Mouse (Mus musculus): ENCODE measurements around the gene Scube2. TPM values are rescaled to one million over a fixed set of nuclear protein-coding genes. Genes with fewer than 3 reads are reported as not detected.

Scube2 gene
- polyA plus RNA-seq, 1 experiment from 2014 or later = 5.2 TPM

- H3K9ac ChIP-seq (ENCODE audit: low read depth, low read length) = no peak overlapping the region
- DNase-seq (ENCODE audit: low spot score) (no peak), ATAC-seq (ENCODE audit: low read depth) (no peak)
- peaks cover 16% of the 10 kb centered on the region for H3K4me1 ChIP-seq (ENCODE audit: control insufficient read depth, insufficient read depth, low read length)
- no peak overlapping the region for H3K4me3 ChIP-seq (ENCODE audit: low read depth, low read length)
- no peak overlapping the region for H3K4me2 ChIP-seq (ENCODE audit: low read depth, low read length)
- no peak overlapping the region for H3K27ac ChIP-seq (replicated peaks; ENCODE audit: low read depth, low read length)
- H3K9me3 ChIP-seq (ENCODE audit: control insufficient read depth, low read length) = no peaks in the 10 kb centered on the region
- WGBS = 77% methylated on average over 8 of the region's 8 CpGs
- H3K36me3 ChIP-seq (ENCODE audit: control insufficient read depth, insufficient read depth, low read length) = no peaks in the 10 kb centered on the region
- H3K27me3 ChIP-seq (replicated peaks; ENCODE audit: control insufficient read depth, insufficient read depth, low read length) = peaks cover 6% of the 10 kb centered on the region; the same call in 1 of the 2 replicates
These were observed 38.6 kb downstream of the Scube2 start for GRCm38 (mm10) chr7:109826911-109827310.

GRCm38 (mm10) chr7:109825293-109825692 is 40.2 kb downstream of the Scube2 start:
- WGBS = 44% methylated on average over 14 of the region's 14 CpGs
- DNase-seq (ENCODE audit: low spot score) (peak; percentile 54), ATAC-seq (ENCODE audit: low read depth) (no peak)
- Histone ChIP-seq H3K9me3 (ENCODE audit: control insufficient read depth, low read length) (no peaks in the 10 kb centered on the region), H3K9ac (ENCODE audit: low read depth, low read length) (no peak overlapping the region), H3K27ac (replicated peaks; ENCODE audit: low read depth, low read length) (no peak overlapping the region), H3K4me3 (ENCODE audit: low read depth, low read length) (no peak overlapping the region), H3K27me3 (replicated peaks; ENCODE audit: control insufficient read depth, insufficient read depth, low read length) (peaks cover 6% of the 10 kb centered on the region; the same call in 1 of the 2 replicates), H3K4me1 (ENCODE audit: control insufficient read depth, insufficient read depth, low read length) (peaks cover 16% of the 10 kb centered on the region), H3K36me3 (ENCODE audit: control insufficient read depth, insufficient read depth, low read length) (no peaks in the 10 kb centered on the region), H3K4me2 (ENCODE audit: low read depth, low read length) (0 out of 2 replicates have a peak overlapping the region, but pooled peaks have one; percentile 26)

DNA sequence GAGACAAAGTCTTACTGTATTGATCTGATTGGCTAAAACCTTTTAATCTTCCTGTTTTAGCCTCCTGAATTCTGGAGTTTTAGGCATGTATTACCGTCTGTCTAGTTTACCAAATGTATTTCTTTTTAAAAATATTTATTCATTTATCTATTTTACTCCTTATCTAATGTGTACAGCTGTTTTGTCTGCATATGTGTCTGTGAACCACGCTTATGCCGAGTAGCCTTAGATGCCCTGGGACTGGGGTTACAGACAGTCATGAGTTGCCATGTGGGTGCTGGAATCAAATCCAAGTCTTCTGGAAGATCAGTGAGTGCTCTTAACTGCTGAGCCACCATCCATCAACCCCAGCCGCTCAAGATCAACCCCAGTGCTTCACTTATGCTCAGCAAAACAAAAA is 46.9 kb downstream of the Scube2 start:
- Histone ChIP-seq H3K4me2 (ENCODE audit: low read depth, low read length) (no peak overlapping the region), H3K4me1 (ENCODE audit: control insufficient read depth, insufficient read depth, low read length) (no peaks in the 10 kb centered on the region), H3K36me3 (ENCODE audit: control insufficient read depth, insufficient read depth, low read length) (no peaks in the 10 kb centered on the region), H3K27me3 (replicated peaks; ENCODE audit: control insufficient read depth, insufficient read depth, low read length) (no peaks in the 10 kb centered on the region), H3K9ac (ENCODE audit: low read depth, low read length) (no peak overlapping the region), H3K9me3 (ENCODE audit: control insufficient read depth, low read length) (no peaks in the 10 kb centered on the region), H3K4me3 (ENCODE audit: low read depth, low read length) (no peak overlapping the region), H3K27ac (replicated peaks; ENCODE audit: low read depth, low read length) (no peak overlapping the region)
- WGBS = 84% methylated on average over 4 of the region's 4 CpGs
- DNase-seq (ENCODE audit: low spot score) = no peak
- ATAC-seq (ENCODE audit: low read depth) = no peak

- DNase-seq (ENCODE audit: low spot score) (no peak), ATAC-seq (ENCODE audit: low read depth) (no peak)
- Histone ChIP-seq H3K9me3 (ENCODE audit: control insufficient read depth, low read length) (no peaks in the 10 kb centered on the region), H3K4me3 (ENCODE audit: low read depth, low read length) (no peak overlapping the region), H3K4me1 (ENCODE audit: control insufficient read depth, insufficient read depth, low read length) (no peaks in the 10 kb centered on the region), H3K9ac (ENCODE audit: low read depth, low read length) (no peak overlapping the region), H3K27me3 (replicated peaks; ENCODE audit: control insufficient read depth, insufficient read depth, low read length) (no peaks in the 10 kb centered on the region), H3K27ac (replicated peaks; ENCODE audit: low read depth, low read length) (no peak overlapping the region), H3K4me2 (ENCODE audit: low read depth, low read length) (no peak overlapping the region), H3K36me3 (ENCODE audit: control insufficient read depth, insufficient read depth, low read length) (no peaks in the 10 kb centered on the region)
These were observed 47.5 kb downstream of the Scube2 start for GRCm38 (mm10) chr7:109817954-109818353.

GRCm38 (mm10) chr7:109813330-109814140 is 51.9 kb downstream of the Scube2 start:
- Histone ChIP-seq H3K4me3 (ENCODE audit: low read depth, low read length) (no peak overlapping the region), H3K27ac (replicated peaks; ENCODE audit: low read depth, low read length) (no peak overlapping the region), H3K9ac (ENCODE audit: low read depth, low read length) (no peak overlapping the region), H3K4me2 (ENCODE audit: low read depth, low read length) (no peak overlapping the region), H3K9me3 (ENCODE audit: control insufficient read depth, low read length) (no peaks in the 10 kb centered on the region), H3K36me3 (ENCODE audit: control insufficient read depth, insufficient read depth, low read length) (no peaks in the 10 kb centered on the region), H3K27me3 (replicated peaks; ENCODE audit: control insufficient read depth, insufficient read depth, low read length) (no peaks in the 10 kb centered on the region), H3K4me1 (ENCODE audit: control insufficient read depth, insufficient read depth, low read length) (no peaks in the 10 kb centered on the region)
- WGBS = 39% methylated on average over 4 of the region's 4 CpGs
- DNase-seq (ENCODE audit: low spot score) = no peak
- no peak for ATAC-seq (ENCODE audit: low read depth)

DNA sequence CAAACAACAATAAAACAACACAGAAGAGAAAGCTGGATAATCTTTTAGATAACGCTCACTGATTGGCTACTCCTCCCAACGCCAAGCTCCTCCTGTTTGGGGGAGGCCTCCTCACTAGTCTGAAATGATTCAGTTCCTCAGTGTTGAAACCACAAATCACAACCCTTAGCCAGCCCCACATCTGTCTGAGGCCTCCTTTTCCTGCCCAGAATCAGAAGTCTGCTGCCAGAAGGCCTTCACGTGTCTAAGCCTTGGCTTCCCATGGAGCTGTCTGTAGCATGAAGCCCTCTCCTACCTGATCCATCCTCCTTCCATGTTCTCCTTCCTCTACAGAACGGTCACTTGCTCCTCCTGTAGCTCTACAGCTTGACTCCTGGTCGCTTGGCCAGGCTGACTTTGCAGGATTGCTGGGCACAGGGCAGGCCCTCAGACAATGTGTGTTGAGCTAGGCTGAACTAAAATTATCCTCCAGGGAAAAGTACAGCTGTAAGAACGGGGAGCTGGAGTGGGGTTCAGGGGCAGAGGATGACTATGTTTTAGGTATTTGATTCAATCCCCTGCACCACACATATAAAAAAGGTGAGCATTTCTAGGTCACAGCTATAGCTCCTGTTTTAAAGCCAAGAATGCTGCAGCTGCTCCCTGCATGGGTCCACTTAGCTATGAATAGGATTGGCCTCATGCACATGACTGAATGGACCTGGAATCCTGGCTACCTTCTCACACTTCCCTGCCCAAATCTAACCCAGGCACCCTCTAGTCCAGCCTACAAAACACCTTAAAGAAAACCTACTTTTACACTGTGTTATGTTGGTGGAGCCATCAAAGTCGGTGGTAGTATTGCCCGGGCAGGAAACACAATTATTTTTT is 57.6 kb downstream of the Scube2 start:
- no peak overlapping the region for H3K9ac ChIP-seq (ENCODE audit: low read depth, low read length)
- H3K27ac ChIP-seq (replicated peaks; ENCODE audit: low read depth, low read length) = no peak overlapping the region
- H3K36me3 ChIP-seq (ENCODE audit: control insufficient read depth, insufficient read depth, low read length) = no peaks in the 10 kb centered on the region
- no peak overlapping the region for H3K4me3 ChIP-seq (ENCODE audit: low read depth, low read length)
- ATAC-seq (ENCODE audit: low read depth) (no peak), DNase-seq (ENCODE audit: low spot score) (no peak)
- H3K9me3 ChIP-seq (ENCODE audit: control insufficient read depth, low read length) = no peaks in the 10 kb centered on the region
- 76% methylated on average over 8 of the region's 8 CpGs for WGBS
- H3K4me2 ChIP-seq (ENCODE audit: low read depth, low read length) = no peak overlapping the region
- H3K4me1 ChIP-seq (ENCODE audit: control insufficient read depth, insufficient read depth, low read length) = no peaks in the 10 kb centered on the region
- H3K27me3 ChIP-seq (replicated peaks; ENCODE audit: control insufficient read depth, insufficient read depth, low read length) = no peaks in the 10 kb centered on the region

DNA sequence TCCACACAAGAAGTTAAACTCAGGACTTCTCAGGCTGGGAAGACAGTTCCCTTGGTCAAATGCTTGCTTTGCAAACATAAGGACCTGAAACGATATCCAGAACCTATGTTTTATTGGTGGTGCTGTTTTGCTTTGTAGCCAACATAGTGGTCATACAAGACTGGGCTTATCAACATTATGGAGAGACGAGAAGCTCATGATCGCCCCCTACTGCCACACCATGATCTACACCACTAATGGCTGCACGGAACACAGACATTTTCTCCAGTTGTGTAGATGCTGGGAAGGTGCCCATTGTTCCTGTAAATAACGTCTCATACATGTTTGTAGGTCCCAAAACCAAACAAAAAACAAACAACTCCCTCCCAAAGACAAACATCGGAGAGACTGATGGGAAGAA is 60.6 kb downstream of the Scube2 start:
- Histone ChIP-seq H3K36me3 (ENCODE audit: control insufficient read depth, insufficient read depth, low read length) (no peaks in the 10 kb centered on the region), H3K4me1 (ENCODE audit: control insufficient read depth, insufficient read depth, low read length) (no peaks in the 10 kb centered on the region), H3K27ac (replicated peaks; ENCODE audit: low read depth, low read length) (no peak overlapping the region), H3K9me3 (ENCODE audit: control insufficient read depth, low read length) (no peaks in the 10 kb centered on the region), H3K4me3 (ENCODE audit: low read depth, low read length) (no peak overlapping the region), H3K27me3 (replicated peaks; ENCODE audit: control insufficient read depth, insufficient read depth, low read length) (no peaks in the 10 kb centered on the region), H3K9ac (ENCODE audit: low read depth, low read length) (no peak overlapping the region), H3K4me2 (ENCODE audit: low read depth, low read length) (no peak overlapping the region)
- DNase-seq (ENCODE audit: low spot score) (no peak), ATAC-seq (ENCODE audit: low read depth) (no peak)
- WGBS = 66% methylated on average over 6 of the region's 6 CpGs

GRCm38 (mm10) chr7:109804355-109804754 is 61.1 kb downstream of the Scube2 start:
- Histone ChIP-seq H3K4me2 (ENCODE audit: low read depth, low read length) (no peak overlapping the region), H3K9ac (ENCODE audit: low read depth, low read length) (no peak overlapping the region), H3K4me1 (ENCODE audit: control insufficient read depth, insufficient read depth, low read length) (no peaks in the 10 kb centered on the region), H3K4me3 (ENCODE audit: low read depth, low read length) (no peak overlapping the region), H3K27ac (replicated peaks; ENCODE audit: low read depth, low read length) (no peak overlapping the region), H3K9me3 (ENCODE audit: control insufficient read depth, low read length) (no peaks in the 10 kb centered on the region), H3K36me3 (ENCODE audit: control insufficient read depth, insufficient read depth, low read length) (no peaks in the 10 kb centered on the region), H3K27me3 (replicated peaks; ENCODE audit: control insufficient read depth, insufficient read depth, low read length) (no peaks in the 10 kb centered on the region)
- ATAC-seq (ENCODE audit: low read depth) = no peak
- WGBS = 89% methylated on average over 6 of the region's 6 CpGs
- DNase-seq (ENCODE audit: low spot score) = no peak
